Mouse (Mus musculus) spleen, adult 2 months (tissue): ENCODE results near the gene Hebp2.

Experiments used
- CTCF ChIP-seq: fragments of 200-500 bp; IDR thresholded peaks from 2 replicates; pipeline ENCODE4 v1.5.1; 2011; ENCODE audit warnings: mild to moderate bottlenecking, inconsistent platforms; ENCODE audit not compliant: insufficient read depth, insufficient read length, insufficient replicate concordance; ENCODE audit errors: extremely low read depth
- POLR2A ChIP-seq: fragments of 200-500 bp; IDR thresholded peaks from 2 replicates; pipeline ENCODE4 v1.6.1; 2011; ENCODE audit warnings: low read depth, low read length, inconsistent platforms

DNA sequence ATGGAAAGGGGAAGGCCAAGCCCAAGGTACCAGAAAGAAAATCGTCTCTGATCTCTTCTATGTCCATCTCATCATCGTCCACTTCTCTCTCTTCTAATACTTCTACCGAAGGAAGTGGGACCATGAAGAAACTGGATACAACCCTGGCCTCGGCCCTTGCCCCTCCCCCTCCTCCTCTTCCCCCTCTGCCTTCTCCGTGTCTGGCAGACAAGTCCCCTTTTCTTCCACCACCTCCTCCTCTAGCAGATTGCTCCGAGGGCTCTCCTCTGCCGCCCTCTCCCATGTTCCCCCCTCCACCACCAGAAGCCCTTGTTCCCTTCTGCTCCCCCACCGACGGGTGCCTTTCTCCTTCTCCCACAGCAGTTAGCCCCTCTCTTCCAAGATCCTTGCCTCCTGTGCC, 20.1 kb downstream of the Hebp2 start:
- no peak for TF ChIP-seq CTCF
- no peak for TF ChIP-seq POLR2A
